Mouse (Mus musculus) heart, embryonic 10.5 days (tissue): ENCODE results near the gene Cacnb4. TPM values are rescaled to one million over a fixed set of nuclear protein-coding genes. Genes with fewer than 3 reads are reported as not detected.
A peak's percentile ranks its signal among the peaks of the same experiment; 100 is the strongest.

Experiments
- DNase-seq: peaks from one replicate; pipeline ENCODE4 v3.0.0-alpha.2; 2017; ENCODE audit warnings: low spot score
- H3K27ac ChIP-seq: fragments of 300-500 bp; sonication (generic); 2 replicates; pipeline ENCODE4 v1.5.1; 2016; ENCODE audit warnings: mild to moderate bottlenecking
- H3K27me3 ChIP-seq: fragments of 300-500 bp; sonication (generic); 2 replicates; pipeline ENCODE4 v1.6.1; 2016; ENCODE audit warnings: mild to moderate bottlenecking; ENCODE audit not compliant: poor library complexity, insufficient read depth, severe bottlenecking
- H3K36me3 ChIP-seq: fragments of 300-500 bp; sonication (generic); 2 replicates; pipeline ENCODE4 v1.6.1; 2016; ENCODE audit warnings: mild to moderate bottlenecking, moderate library complexity
- H3K4me1 ChIP-seq: fragments of 300-500 bp; sonication (generic); 2 replicates; pipeline ENCODE4 v1.6.1; 2016; ENCODE audit warnings: mild to moderate bottlenecking
- H3K4me3 ChIP-seq: fragments of 300-500 bp; sonication (generic); 2 replicates; pipeline ENCODE4 v1.5.1; 2016; ENCODE audit warnings: mild to moderate bottlenecking, moderate library complexity
- H3K9me3 ChIP-seq: fragments of 300-500 bp; sonication (generic); 2 replicates; pipeline ENCODE4 v1.6.1; 2016; ENCODE audit warnings: mild to moderate bottlenecking, moderate library complexity
- WGBS: fragments of 180-500 bp; shearing (Covaris S2); methylation state at CpG from one replicate; pipeline ENCODE4 v1.1.7; 2016; 5-methylcytosine and 5-hydroxymethylcytosine counted together
- polyA plus RNA-seq: library from polyadenylated mRNA; unstranded; fragments of >200 nt; fragmentation: Nextera tagmentation; extraction: Ambion mirVana; gene quantifications from 2 replicates; pipeline ENCODE4 v1.2.1, GENCODE M21; 2016

Cacnb4 gene
- polyA plus RNA-seq, 1 experiment from 2014 or later, result 0.29 TPM

DNA sequence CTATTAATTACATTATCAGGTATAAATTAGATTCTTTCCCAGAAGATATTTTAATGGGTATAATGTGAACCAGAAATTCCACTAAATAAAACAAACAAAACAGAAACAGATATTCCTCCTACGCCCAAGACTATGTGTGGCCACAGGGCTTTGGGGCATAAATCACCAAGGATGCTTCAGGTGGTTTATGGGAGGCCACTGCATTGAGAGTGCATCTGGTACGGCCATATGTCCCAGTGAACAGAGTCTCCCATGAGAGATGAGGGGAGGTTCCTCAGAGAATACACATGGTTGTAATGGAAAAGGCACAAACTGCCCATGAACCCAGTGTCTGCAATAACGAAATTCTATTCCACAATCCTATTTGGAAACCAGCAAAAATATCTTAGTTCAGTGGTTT, 160.1 kb downstream of the Cacnb4 start:
- H3K4me1 ChIP-seq, result no peaks in the 10 kb centered on the region
- no peak overlapping the region for H3K27ac ChIP-seq
- no peak for DNase-seq
- H3K4me3 ChIP-seq, result no peak overlapping the region
- H3K36me3 ChIP-seq, result no peaks in the 10 kb centered on the region
- no peaks in the 10 kb centered on the region for H3K27me3 ChIP-seq
- no peaks in the 10 kb centered on the region for H3K9me3 ChIP-seq
- 80% methylated on average over 3 of the region's 3 CpGs for WGBS

DNA sequence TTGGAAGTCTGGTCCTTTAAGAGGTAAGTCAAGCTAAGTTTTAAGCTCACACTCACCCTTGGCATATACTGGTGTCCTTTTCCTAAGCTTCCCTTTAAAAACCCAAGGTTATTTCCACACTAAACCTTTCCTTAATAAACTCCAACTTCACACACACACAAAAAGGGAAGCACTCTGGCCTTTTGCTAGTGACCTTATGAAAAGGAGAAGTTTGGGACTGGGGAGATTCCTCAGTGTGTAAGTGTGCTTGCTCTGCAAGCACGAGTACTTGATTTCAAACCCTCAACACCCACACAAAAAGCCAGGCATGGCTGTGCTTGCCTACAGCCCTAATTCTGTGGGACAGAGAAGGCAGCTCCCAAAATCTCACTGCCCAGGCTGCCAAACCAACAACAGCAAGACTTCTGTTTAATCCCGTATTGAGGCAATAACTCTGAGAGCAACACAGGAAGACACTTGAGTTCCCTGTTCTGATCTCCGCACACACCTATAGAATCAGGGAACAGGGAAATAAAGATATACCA, 163.7 kb downstream of the Cacnb4 start:
- WGBS, result 78% methylated on average over 3 of the region's 3 CpGs
- Histone ChIP-seq H3K4me1 (no peaks in the 10 kb centered on the region), H3K4me3 (no peak overlapping the region), H3K36me3 (no peaks in the 10 kb centered on the region), H3K27ac (no peak overlapping the region), H3K9me3 (no peaks in the 10 kb centered on the region), H3K27me3 (0 out of 2 replicates have a peak, but pooled peaks cover 4% of the 10 kb centered on the region)
- DNase-seq, result peak; percentile 42

DNA sequence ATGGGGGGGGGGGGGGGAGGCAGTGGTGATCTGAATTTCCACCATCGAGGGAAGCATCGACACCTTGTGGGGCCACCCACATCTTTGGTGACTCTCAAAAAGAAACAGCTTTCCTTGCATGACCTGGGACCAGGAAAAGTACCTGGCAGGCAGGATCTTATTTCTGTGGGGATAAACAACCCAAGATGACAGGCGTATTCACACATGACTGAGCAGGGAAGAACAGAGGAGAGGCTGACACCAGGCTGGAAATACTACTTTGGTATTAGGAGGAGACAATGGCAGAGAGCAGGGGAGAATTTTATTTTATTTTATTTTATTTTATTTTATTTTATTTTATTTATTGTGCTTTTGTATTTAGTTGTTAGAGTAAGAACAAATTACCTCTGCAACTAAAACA, 164.4 kb downstream of the Cacnb4 start:
- DNase-seq, result peak; percentile 35
- H3K9me3 ChIP-seq, result no peaks in the 10 kb centered on the region
- 0 out of 2 replicates have a peak, but pooled peaks cover 4% of the 10 kb centered on the region for H3K27me3 ChIP-seq
- no peak overlapping the region for H3K4me3 ChIP-seq
- H3K4me1 ChIP-seq, result no peaks in the 10 kb centered on the region
- 72% methylated on average over 3 of the region's 3 CpGs for WGBS
- no peaks in the 10 kb centered on the region for H3K36me3 ChIP-seq
- H3K27ac ChIP-seq, result no peak overlapping the region

DNA sequence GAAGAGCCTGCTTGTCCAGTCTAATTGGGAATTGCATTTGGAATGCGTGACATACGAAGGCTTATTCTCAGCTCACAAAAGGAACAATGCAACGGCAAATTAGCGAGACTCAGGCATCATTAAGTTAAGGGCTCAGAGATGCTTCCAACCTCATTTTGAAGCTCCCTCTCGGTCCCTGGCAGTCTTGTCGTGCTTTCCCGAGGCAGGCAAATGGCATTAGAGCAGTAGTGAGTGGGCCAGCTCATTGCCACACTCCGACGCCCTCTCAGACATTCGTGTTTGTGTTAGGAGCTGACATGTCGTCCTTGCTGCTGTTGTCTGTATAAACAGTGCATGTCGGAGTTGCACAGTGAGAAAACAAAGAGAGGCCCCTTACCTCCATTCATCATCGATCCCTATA, 164.8 kb downstream of the Cacnb4 start:
- Histone ChIP-seq H3K27me3 (0 out of 2 replicates have a peak, but pooled peaks cover 4% of the 10 kb centered on the region), H3K27ac (no peak overlapping the region), H3K36me3 (no peaks in the 10 kb centered on the region), H3K9me3 (no peaks in the 10 kb centered on the region), H3K4me1 (no peaks in the 10 kb centered on the region), H3K4me3 (no peak overlapping the region)
- WGBS, result 59% methylated on average over 13 of the region's 13 CpGs
- peak; percentile 42 for DNase-seq

DNA sequence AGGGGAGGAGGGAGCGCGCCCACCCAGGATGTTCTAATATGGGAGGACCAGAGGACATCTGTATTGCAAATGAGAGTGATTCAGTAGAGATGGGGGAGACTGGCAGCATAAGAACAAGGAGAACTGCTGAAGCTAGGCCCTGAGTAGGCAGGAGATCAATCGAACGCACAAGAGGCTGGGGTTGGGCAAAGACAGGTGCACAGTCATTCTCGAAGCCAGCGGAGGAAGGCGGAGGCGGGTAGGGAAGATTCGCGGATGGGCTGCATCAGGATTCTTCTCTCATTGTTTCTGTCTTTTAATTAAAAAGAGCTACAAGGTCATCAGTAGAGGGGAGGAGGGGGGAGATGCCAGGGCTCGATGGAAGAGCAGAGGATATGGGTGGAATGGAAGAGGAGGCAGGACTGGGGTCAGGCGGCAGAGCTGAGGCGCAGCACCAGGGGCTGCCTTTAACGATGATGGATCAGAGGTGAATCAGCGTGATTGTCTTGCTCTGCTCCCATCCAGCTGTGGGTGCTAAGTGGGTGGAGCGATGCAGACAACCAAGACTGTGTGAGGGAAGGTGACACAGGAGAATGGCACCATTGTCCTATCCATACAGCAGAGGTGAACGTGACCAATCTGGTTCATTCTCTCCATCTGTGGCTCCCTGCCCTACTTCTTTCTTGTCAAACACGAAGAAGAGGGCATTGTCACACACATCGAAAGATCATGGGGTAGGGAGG, 166.7 kb downstream of the Cacnb4 start:
- no peaks in the 10 kb centered on the region for H3K4me1 ChIP-seq
- no peaks in the 10 kb centered on the region for H3K9me3 ChIP-seq
- H3K27ac ChIP-seq, result no peak overlapping the region
- WGBS, result 73% methylated on average over 19 of the region's 19 CpGs
- 0 out of 2 replicates have a peak, but pooled peaks cover 4% of the 10 kb centered on the region for H3K27me3 ChIP-seq
- no peaks in the 10 kb centered on the region for H3K36me3 ChIP-seq
- peak; percentile 36 for DNase-seq
- H3K4me3 ChIP-seq, result no peak overlapping the region

DNA sequence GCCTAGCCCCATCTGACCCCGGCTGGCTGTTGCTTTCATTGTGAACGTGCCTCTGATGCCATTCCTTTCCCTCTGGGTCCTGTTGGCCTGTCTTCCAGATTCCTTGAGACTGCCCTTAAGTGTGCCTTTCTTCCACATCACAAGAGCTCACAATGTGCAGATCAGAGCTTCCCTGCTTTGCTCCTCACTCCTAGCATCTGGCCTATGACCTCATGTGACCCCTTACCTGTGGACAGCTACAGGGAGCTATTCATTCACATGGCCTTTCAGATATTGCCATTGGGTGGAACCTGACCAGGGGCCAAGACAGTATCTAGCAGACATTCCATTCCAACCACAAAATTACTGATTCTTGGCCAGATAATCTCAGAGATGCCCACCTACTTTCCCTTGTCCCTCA, 171.5 kb downstream of the Cacnb4 start:
- H3K36me3 ChIP-seq, result no peaks in the 10 kb centered on the region
- no peak for DNase-seq
- H3K27me3 ChIP-seq, result 0 out of 2 replicates have a peak, but pooled peaks cover 2% of the 10 kb centered on the region
- 81% methylated on average over 2 of the region's 2 CpGs for WGBS
- H3K4me1 ChIP-seq, result 0 out of 2 replicates have a peak, but pooled peaks cover 2% of the 10 kb centered on the region
- H3K9me3 ChIP-seq, result no peaks in the 10 kb centered on the region
- H3K27ac ChIP-seq, result no peak overlapping the region
- H3K4me3 ChIP-seq, result no peak overlapping the region

DNA sequence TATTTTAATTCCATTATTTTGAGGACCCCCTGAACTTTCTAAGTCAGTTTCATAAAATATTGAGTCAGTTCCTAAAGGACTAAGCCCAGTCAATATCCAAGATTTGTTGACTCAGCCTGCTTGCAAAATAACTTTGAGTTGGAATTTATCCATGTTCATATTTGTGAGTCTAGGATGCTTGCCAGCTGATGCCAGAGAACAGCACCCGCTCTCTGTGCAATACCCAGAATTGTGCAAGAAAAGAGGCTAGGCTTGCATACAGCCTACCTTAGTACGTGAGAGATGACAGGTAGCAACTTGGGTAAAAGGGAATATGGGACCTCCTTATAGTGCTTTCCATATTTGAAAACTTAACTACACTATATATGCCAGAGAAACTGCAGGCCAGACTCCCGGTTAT, 171.9 kb downstream of the Cacnb4 start:
- Histone ChIP-seq H3K4me3 (no peak overlapping the region), H3K9me3 (no peaks in the 10 kb centered on the region), H3K36me3 (no peaks in the 10 kb centered on the region), H3K27me3 (no peaks in the 10 kb centered on the region), H3K27ac (no peak overlapping the region), H3K4me1 (0 out of 2 replicates have a peak, but pooled peaks cover 6% of the 10 kb centered on the region)
- no peak for DNase-seq
- WGBS, result 88% methylated on average over 3 of the region's 3 CpGs

DNA sequence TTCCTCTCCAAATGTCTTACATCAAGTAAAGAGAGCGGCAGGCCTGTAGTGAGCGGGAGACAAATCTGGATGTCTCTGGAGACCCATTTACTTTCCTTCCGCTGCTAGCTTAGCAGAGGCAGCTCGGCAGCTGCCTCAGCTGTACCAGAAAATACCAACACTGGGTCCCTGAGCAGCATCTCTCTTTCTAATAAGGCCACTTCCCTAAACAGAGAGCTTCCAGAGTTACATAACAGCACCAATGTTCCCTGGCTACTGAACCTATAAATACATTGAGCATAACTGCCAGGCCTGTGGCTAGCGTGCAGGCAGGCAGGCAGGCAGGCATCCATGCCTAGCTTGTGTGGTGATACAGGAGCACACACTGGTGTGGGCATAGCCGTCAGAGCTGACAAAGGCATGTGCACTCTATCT, 176.8 kb downstream of the Cacnb4 start:
- Histone ChIP-seq H3K9me3 (no peaks in the 10 kb centered on the region), H3K27ac (no peak overlapping the region), H3K27me3 (no peaks in the 10 kb centered on the region), H3K4me3 (no peak overlapping the region), H3K4me1 (0 out of 2 replicates have a peak, but pooled peaks cover 7% of the 10 kb centered on the region), H3K36me3 (no peaks in the 10 kb centered on the region)
- DNase-seq, result no peak
- 86% methylated on average over 6 of the region's 6 CpGs for WGBS

DNA sequence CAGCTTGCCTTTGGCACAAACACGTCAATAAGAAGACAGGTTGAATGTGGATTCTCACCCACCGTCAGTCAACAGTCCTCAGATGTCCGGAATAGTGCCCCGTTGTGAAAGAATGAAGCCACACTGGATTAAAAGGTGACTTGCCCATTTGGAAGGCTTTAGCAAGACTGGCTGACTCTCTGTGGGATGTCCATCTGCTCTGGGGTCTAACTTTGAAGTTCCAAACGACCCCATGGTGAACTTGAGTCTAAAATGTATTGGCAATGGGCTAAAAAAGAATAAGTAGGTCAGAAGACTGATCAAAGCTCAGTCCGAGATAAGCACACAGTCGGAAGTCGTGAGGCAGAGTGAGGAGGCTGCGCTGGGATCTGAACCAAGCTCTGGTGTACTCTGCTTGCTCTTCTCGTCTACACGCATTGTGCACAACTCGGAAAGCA, 177.5 kb downstream of the Cacnb4 start:
- Histone ChIP-seq H3K4me3 (no peak overlapping the region), H3K27ac (no peak overlapping the region)
- 68% methylated on average over 12 of the region's 12 CpGs for WGBS

DNA sequence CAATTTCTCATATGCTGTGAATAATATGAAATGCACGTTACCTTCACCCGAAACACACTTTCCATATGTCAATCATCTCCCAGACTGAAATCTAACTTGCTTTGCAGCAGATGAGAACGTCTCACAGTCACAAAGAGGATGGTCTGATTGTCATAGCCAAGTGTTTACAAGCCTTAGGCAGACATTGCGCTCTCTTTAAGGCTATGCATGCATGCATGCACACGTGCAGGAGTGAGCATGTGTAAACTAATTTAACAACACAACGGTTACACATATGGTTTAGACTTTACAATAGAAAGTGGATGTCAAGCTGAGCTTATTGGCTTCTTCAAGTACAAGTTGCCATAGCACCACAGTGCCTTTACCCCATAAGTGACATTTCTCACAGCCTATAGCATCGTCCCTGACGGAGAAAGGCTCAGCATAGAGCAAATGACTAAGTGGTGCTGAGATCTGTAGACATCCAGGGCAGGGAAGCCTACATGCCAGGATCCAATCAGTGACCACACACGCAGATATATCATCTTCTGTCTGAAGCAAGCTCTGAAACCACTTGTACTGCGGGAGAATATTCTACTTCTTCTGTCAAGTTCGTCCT, 181.4 kb downstream of the Cacnb4 start:
- Histone ChIP-seq H3K4me3 (no peak overlapping the region), H3K36me3 (no peaks in the 10 kb centered on the region), H3K27me3 (no peaks in the 10 kb centered on the region), H3K9me3 (no peaks in the 10 kb centered on the region), H3K4me1 (0 out of 2 replicates have a peak, but pooled peaks cover 9% of the 10 kb centered on the region), H3K27ac (no peak overlapping the region)
- no peak for DNase-seq
- WGBS, result 83% methylated on average over 11 of the region's 11 CpGs

More for the DNA sequence above, 177.5 kb downstream of the Cacnb4 start:
- H3K36me3 ChIP-seq, result no peaks in the 10 kb centered on the region
- no peak for DNase-seq
- H3K9me3 ChIP-seq, result no peaks in the 10 kb centered on the region
- H3K27me3 ChIP-seq, result no peaks in the 10 kb centered on the region
- 0 out of 2 replicates have a peak, but pooled peaks cover 7% of the 10 kb centered on the region for H3K4me1 ChIP-seq

DNA sequence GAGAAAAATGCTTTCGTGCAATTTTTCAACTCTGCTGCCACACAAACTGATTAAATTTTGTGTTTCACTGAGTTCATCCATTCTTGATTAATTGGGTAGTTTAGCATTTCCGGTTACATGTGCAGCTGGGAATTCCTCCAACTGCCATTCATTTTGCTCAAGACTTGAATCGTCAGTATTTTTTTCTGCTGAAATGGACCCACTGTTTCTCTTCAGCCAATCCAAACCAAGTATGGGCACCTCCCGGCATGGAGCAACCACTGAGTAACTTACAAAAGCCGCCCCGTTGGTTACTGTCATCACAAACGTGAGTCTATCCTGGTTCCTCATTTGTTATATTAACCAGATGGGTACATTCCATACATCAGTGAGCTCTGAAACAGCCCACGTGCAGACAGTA, 182.4 kb downstream of the Cacnb4 start:
- Histone ChIP-seq H3K9me3 (no peaks in the 10 kb centered on the region), H3K27ac (no peak overlapping the region), H3K4me1 (0 out of 2 replicates have a peak, but pooled peaks cover 4% of the 10 kb centered on the region), H3K36me3 (no peaks in the 10 kb centered on the region), H3K27me3 (no peaks in the 10 kb centered on the region), H3K4me3 (no peak overlapping the region)
- 80% methylated on average over 8 of the region's 8 CpGs for WGBS
- DNase-seq, result no peak

DNA sequence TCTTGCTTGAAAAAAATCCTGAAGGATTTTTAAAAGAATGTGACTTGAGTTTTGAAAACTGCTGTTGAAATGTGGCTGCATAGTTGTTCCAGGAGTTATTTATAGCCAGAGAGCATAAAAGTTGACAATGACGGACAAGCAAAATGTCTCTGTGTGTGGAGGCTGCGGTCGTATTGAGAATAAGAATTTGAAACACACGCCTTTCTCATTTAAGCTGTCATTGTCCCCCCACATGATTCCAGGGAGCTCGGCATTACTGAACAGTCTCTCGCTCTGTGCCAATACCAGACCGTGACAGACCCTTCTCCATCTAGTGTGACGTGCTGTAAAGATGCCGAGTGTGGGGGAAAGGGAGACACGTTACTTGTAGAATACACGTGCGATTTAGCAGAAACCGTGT, 183.8 kb downstream of the Cacnb4 start:
- no peak for DNase-seq
- Histone ChIP-seq H3K27me3 (no peaks in the 10 kb centered on the region), H3K9me3 (no peaks in the 10 kb centered on the region), H3K4me3 (no peak overlapping the region), H3K4me1 (0 out of 2 replicates have a peak, but pooled peaks cover 4% of the 10 kb centered on the region), H3K27ac (peak overlapping the region; percentile 62; the same call in 1 of the 2 replicates), H3K36me3 (no peaks in the 10 kb centered on the region)
- WGBS, result 75% methylated on average over 13 of the region's 13 CpGs

DNA sequence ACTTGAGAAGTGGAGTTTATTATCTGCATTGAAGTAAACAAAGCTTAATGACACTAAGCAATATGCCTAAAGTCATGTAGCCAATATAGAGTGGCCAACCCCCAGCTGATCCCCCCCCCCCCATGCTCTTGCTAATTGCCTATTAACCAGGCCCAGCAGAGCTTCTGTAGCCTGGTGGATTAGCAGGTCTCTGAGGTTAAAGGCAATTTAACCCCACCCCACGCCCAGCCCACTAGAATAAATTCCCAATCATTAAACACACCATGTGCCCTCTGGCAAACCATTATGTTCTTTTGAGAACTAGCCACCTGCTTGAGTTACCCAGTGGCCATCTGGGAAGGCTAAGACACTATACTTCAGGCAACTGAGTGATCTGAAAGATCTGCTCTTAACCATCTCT, 186.8 kb downstream of the Cacnb4 start:
- no peak overlapping the region for H3K4me3 ChIP-seq
- DNase-seq, result no peak

More for the DNA sequence above, 186.8 kb downstream of the Cacnb4 start:
- H3K9me3 ChIP-seq, result no peaks in the 10 kb centered on the region
- H3K4me1 ChIP-seq, result 0 out of 2 replicates have a peak, but pooled peaks cover 4% of the 10 kb centered on the region
- 72% methylated on average over 1 of the region's 1 CpGs for WGBS
- H3K36me3 ChIP-seq, result no peaks in the 10 kb centered on the region
- H3K27me3 ChIP-seq, result no peaks in the 10 kb centered on the region
- no peak overlapping the region for H3K27ac ChIP-seq
